Comparison of ENCODE assay signal across 8 mouse cellular contexts in the genomic region with DNA sequence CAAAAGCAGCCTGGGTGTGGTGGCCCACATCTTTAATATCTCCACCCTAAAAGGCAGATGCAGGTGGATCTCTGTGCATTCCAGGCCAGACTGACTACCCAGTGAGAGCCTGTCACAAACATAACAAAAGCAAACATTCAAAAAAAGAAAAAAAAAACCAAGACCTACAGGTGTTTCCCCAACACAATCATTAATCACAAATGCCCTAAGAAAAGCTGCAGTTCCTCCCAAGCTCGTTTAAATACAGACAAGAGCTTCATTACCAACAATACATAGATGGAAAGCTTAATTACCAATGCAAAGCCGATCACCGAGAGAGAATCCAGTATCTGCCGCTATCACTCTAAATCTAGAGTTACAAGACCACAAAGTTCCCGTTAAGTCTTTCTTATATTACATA. TPM values are rescaled to one million over a fixed set of nuclear protein-coding genes. Genes with fewer than 3 reads are reported as not detected.
DNase-seq lines count a peak whose midpoint lies in the region; ATAC-seq and TF ChIP-seq lines count a peak whose summit lies in the region.
"Had no signal": no experiment of that assay in that cellular context is flagged by ENCODE, and none has a peak within 500 bp of the region (broad histone marks: within the 10 kb centered on the region; RNA-seq: fewer than 3 reads in every experiment).

No protein-coding gene starts in this region.

- H3K4me2 ChIP-seq in lung, embryonic 15.5 days = peak overlapping the region; percentile 93
- peak overlapping the region; percentile 75 for H3K4me2 ChIP-seq in forebrain, embryonic 12.5 days
- H3K4me2 ChIP-seq in limb, embryonic 15.5 days = peak overlapping the region; percentile 86
- H3K4me2 ChIP-seq in stomach, postnatal 0 days (replicated peaks; ENCODE audit: low read depth) = peak overlapping the region; percentile 98

- no peaks in the 10 kb centered on the region for H3K27me3 ChIP-seq in lung, embryonic 15.5 days
- no peaks in the 10 kb centered on the region for H3K27me3 ChIP-seq in forebrain, embryonic 12.5 days
- H3K27me3 ChIP-seq in limb, embryonic 15.5 days = no peaks in the 10 kb centered on the region
- H3K27me3 ChIP-seq in stomach, postnatal 0 days (ENCODE audit: control insufficient read depth, insufficient read depth, low read length) = no peaks in the 10 kb centered on the region

- H3K9ac ChIP-seq in lung, embryonic 15.5 days = peak overlapping the region; percentile 93
- peak overlapping the region; percentile 87 for H3K9ac ChIP-seq in forebrain, embryonic 12.5 days
- no peak overlapping the region for H3K9ac ChIP-seq in limb, embryonic 15.5 days
- peak overlapping the region; percentile 94; the same call in 1 of the 2 replicates for H3K9ac ChIP-seq in stomach, postnatal 0 days (ENCODE audit: low read length)

- no peaks in the 10 kb centered on the region; the same call in 1 of the 2 replicates for H3K36me3 ChIP-seq in lung, embryonic 15.5 days
- no peaks in the 10 kb centered on the region for H3K36me3 ChIP-seq in forebrain, embryonic 12.5 days (replicated peaks)
- H3K36me3 ChIP-seq in limb, embryonic 15.5 days = no peaks in the 10 kb centered on the region
- H3K36me3 ChIP-seq in stomach, postnatal 0 days (ENCODE audit: control insufficient read depth, insufficient read depth, low read length) = no peaks in the 10 kb centered on the region

- H3K9me3 ChIP-seq in lung, embryonic 15.5 days = no peaks in the 10 kb centered on the region
- no peaks in the 10 kb centered on the region for H3K9me3 ChIP-seq in forebrain, embryonic 12.5 days
- no peaks in the 10 kb centered on the region for H3K9me3 ChIP-seq in limb, embryonic 15.5 days
- no peaks in the 10 kb centered on the region for H3K9me3 ChIP-seq in stomach, postnatal 0 days (ENCODE audit: control insufficient read depth, low read length)

- WGBS in lung, embryonic 15.5 days = 7% methylated on average over 5 of the region's 5 CpGs
- 4% methylated on average over 5 of the region's 5 CpGs for WGBS in forebrain, embryonic 12.5 days
- WGBS in limb, embryonic 15.5 days = 9% methylated on average over 5 of the region's 5 CpGs
- 7% methylated on average over 5 of the region's 5 CpGs for WGBS in stomach, postnatal 0 days

- TF ChIP-seq CTCF in stomach, postnatal 0 days (IDR thresholded peaks at IDR 0.05; ENCODE audit: low read depth) = no peak

- TF ChIP-seq EP300 in stomach, postnatal 0 days (optimal IDR thresholded peaks at IDR 0.05) = no peak

- ATAC-seq in lung, embryonic 15.5 days (ENCODE audit: borderline replicate concordance, extremely low read depth, low FRiP score, low TSS enrichment) = no peak
- ATAC-seq in forebrain, embryonic 12.5 days (ENCODE audit: low FRiP score) = no peak
- ATAC-seq in limb, embryonic 15.5 days (ENCODE audit: insufficient number of reproducible peaks, low FRiP score, low TSS enrichment, low read depth) = no peak
- no peak for ATAC-seq in stomach, postnatal 0 days (ENCODE audit: low FRiP score, low TSS enrichment)
- ATAC-seq in erythroblast, adult 5-6 weeks (replicated peaks; ENCODE audit: low FRiP score, poor library complexity, severe bottlenecking) = no peak

- peak overlapping the region; percentile 96 for H3K4me3 ChIP-seq in lung, embryonic 15.5 days
- H3K4me3 ChIP-seq in forebrain, embryonic 12.5 days (replicated peaks) = peak overlapping the region; percentile 80
- peak overlapping the region; percentile 94 for H3K4me3 ChIP-seq in limb, embryonic 15.5 days
- H3K4me3 ChIP-seq in stomach, postnatal 0 days (ENCODE audit: low read depth, low read length) = peak overlapping the region; percentile 93

- no peak overlapping the region for H3K27ac ChIP-seq in lung, embryonic 15.5 days
- no peak overlapping the region for H3K27ac ChIP-seq in forebrain, embryonic 12.5 days
- no peak overlapping the region for H3K27ac ChIP-seq in limb, embryonic 15.5 days
- H3K27ac ChIP-seq in stomach, postnatal 0 days (replicated peaks) = no peak overlapping the region

- H3K4me1 ChIP-seq in lung, embryonic 15.5 days = peaks cover 20% of the 10 kb centered on the region
- peaks cover 23% of the 10 kb centered on the region for H3K4me1 ChIP-seq in forebrain, embryonic 12.5 days
- H3K4me1 ChIP-seq in limb, embryonic 15.5 days = peaks cover 15% of the 10 kb centered on the region; the same call in 1 of the 2 replicates
- H3K4me1 ChIP-seq in stomach, postnatal 0 days (replicated peaks; ENCODE audit: control insufficient read depth, insufficient read depth) = no peaks in the 10 kb centered on the region; the same call in 1 of the 2 replicates

- DNase-seq in lung, postnatal 14 days = no peak
- DNase-seq in stomach, postnatal 0 days (ENCODE audit: low spot score) = no peak
- no peak for DNase-seq in urinary bladder, adult 18-20 months (ENCODE audit: low spot score in 2 of 2)

RNA-seq across cellular contexts. Expression of gene Epn2, which starts 1.5 kb away (rescaled TPM):
- polyA plus RNA-seq in lung, embryonic 15.5 days (2015; fragmentation: Nextera tagmentation; extraction: Ambion mirVana) = 25.2 and 26.1 TPM in 2 replicates
- polyA plus RNA-seq in forebrain, embryonic 12.5 days (2016; fragmentation: Nextera tagmentation; extraction: Ambion mirVana) = 35.5 and 37.8 TPM in 2 replicates
- polyA plus RNA-seq in limb, embryonic 15.5 days (2015; fragmentation: Nextera tagmentation; extraction: Ambion mirVana) = 29.4 and 30.4 TPM in 2 replicates
- polyA plus RNA-seq in stomach, postnatal 0 days (2015; fragmentation: Nextera tagmentation; extraction: Ambion mirVana) = 15.8 and 17.8 TPM in 2 replicates
- not detected in 2 replicates for total RNA-seq in erythroblast, adult 5-6 weeks (2015; ENCODE audit: low replicate concordance)
- 2.0 TPM in 1 of 2 replicates, not detected in the other for total RNA-seq in erythroblast, adult 5-6 weeks (2017; ENCODE audit: low replicate concordance)
- total RNA-seq: hematopoietic stem cell, adult 5-6 weeks had no signal
